Mouse (Mus musculus): ENCODE measurements around the gene Ctdspl2. TPM values are rescaled to one million over a fixed set of nuclear protein-coding genes. Genes with fewer than 3 reads are reported as not detected.

Ctdspl2 gene
- polyA plus RNA-seq, 1 experiment from 2014 or later = 48.2 TPM

GRCm38 (mm10) chr2:122036064-122036463 is 80.3 kb downstream of the Ctdspl2 start:
- no peak overlapping the region for H3K27ac ChIP-seq (ENCODE audit: low read length)
- no peak overlapping the region for H3K4me3 ChIP-seq (ENCODE audit: low read length)
- H3K4me2 ChIP-seq (ENCODE audit: low read depth, low read length) = no peak overlapping the region
- H3K9ac ChIP-seq (ENCODE audit: low read length) = no peak overlapping the region
- H3K4me1 ChIP-seq (replicated peaks; ENCODE audit: control insufficient read depth, insufficient read depth, low read length) = no peaks in the 10 kb centered on the region
- H3K36me3 ChIP-seq (ENCODE audit: control insufficient read depth, insufficient read depth, low read length) = 0 out of 2 replicates have a peak, but pooled peaks cover 2% of the 10 kb centered on the region
- H3K27me3 ChIP-seq (ENCODE audit: control insufficient read depth, insufficient read depth, low read depth, low read length) = no peaks in the 10 kb centered on the region
- H3K9me3 ChIP-seq (ENCODE audit: control insufficient read depth, low read length) = no peaks in the 10 kb centered on the region
- WGBS = 86% methylated on average over 3 of the region's 3 CpGs
- no peak for ATAC-seq (ENCODE audit: low read depth)

- H3K9me3 ChIP-seq (ENCODE audit: control insufficient read depth, low read length) = no peaks in the 10 kb centered on the region
- ATAC-seq (ENCODE audit: low read depth) = no peak
- H3K36me3 ChIP-seq (ENCODE audit: control insufficient read depth, insufficient read depth, low read length) = peaks cover 13% of the 10 kb centered on the region
- no peak overlapping the region for H3K4me3 ChIP-seq (ENCODE audit: low read length)
- no peaks in the 10 kb centered on the region for H3K4me1 ChIP-seq (replicated peaks; ENCODE audit: control insufficient read depth, insufficient read depth, low read length)
- H3K4me2 ChIP-seq (ENCODE audit: low read depth, low read length) = no peak overlapping the region
- H3K27me3 ChIP-seq (ENCODE audit: control insufficient read depth, insufficient read depth, low read depth, low read length) = no peaks in the 10 kb centered on the region
- H3K27ac ChIP-seq (ENCODE audit: low read length) = no peak overlapping the region
- no peak overlapping the region for H3K9ac ChIP-seq (ENCODE audit: low read length)
Observed at GRCm38 (mm10) chr2:122043926-122044325, 88.1 kb downstream of the Ctdspl2 start.

- Histone ChIP-seq H3K36me3 (ENCODE audit: control insufficient read depth, insufficient read depth, low read length) (peaks cover 27% of the 10 kb centered on the region), H3K9me3 (ENCODE audit: control insufficient read depth, low read length) (no peaks in the 10 kb centered on the region), H3K4me3 (ENCODE audit: low read length) (no peak overlapping the region), H3K27ac (ENCODE audit: low read length) (no peak overlapping the region), H3K4me1 (replicated peaks; ENCODE audit: control insufficient read depth, insufficient read depth, low read length) (no peaks in the 10 kb centered on the region), H3K9ac (ENCODE audit: low read length) (no peak overlapping the region), H3K4me2 (ENCODE audit: low read depth, low read length) (no peak overlapping the region), H3K27me3 (ENCODE audit: control insufficient read depth, insufficient read depth, low read depth, low read length) (no peaks in the 10 kb centered on the region)
- ATAC-seq (ENCODE audit: low read depth) = no peak
- WGBS = 87% methylated on average over 11 of the region's 11 CpGs
Observed at GRCm38 (mm10) chr2:122059365-122060115, 103.7 kb downstream of the Ctdspl2 start.

Small RNA genes within 50 kb of the gene (microRNA-seq; reads per million reads assigned to microRNA genes)
- gene Gm47314 = not detected

Other genes starting within 250 kb of the Ctdspl2 start
- 2.6 and 4.4 TPM in 2 replicates for gene Frmd5, start 148.9 kb upstream of the Ctdspl2 start, polyA plus RNA-seq (2015; fragmentation: Nextera tagmentation; extraction: Ambion mirVana)
- gene Casc4, start 89.0 kb upstream of the Ctdspl2 start, polyA plus RNA-seq (2015; fragmentation: Nextera tagmentation; extraction: Ambion mirVana) = 14.6 and 17.6 TPM in 2 replicates
- 0.11 and 0.13 TPM in 2 replicates for gene Mageb3, start 91 bp downstream of the Ctdspl2 start, polyA plus RNA-seq (2015; fragmentation: Nextera tagmentation; extraction: Ambion mirVana)
- gene Eif3j1, start 72.5 kb downstream of the Ctdspl2 start, polyA plus RNA-seq (2015; fragmentation: Nextera tagmentation; extraction: Ambion mirVana) = 9.1 and 9.7 TPM in 2 replicates
- 8.9 and 9.5 TPM in 2 replicates for gene Spg11, start 162.4 kb downstream of the Ctdspl2 start, polyA plus RNA-seq (2015; fragmentation: Nextera tagmentation; extraction: Ambion mirVana)
- 408 and 412 TPM in 2 replicates for gene B2m, start 191.7 kb downstream of the Ctdspl2 start, polyA plus RNA-seq (2015; fragmentation: Nextera tagmentation; extraction: Ambion mirVana)
- 0.11 TPM in 1 of 2 replicates, not detected in the other for gene Trim69, start 204.7 kb downstream of the Ctdspl2 start, polyA plus RNA-seq (2015; fragmentation: Nextera tagmentation; extraction: Ambion mirVana)
- gene Patl2, start 230.2 kb downstream of the Ctdspl2 start, polyA plus RNA-seq (2015; fragmentation: Nextera tagmentation; extraction: Ambion mirVana) = not detected in 2 replicates
- not detected in 2 replicates for gene Terb2, start 230.3 kb downstream of the Ctdspl2 start, polyA plus RNA-seq (2015; fragmentation: Nextera tagmentation; extraction: Ambion mirVana)

Measured in lung, embryonic 16.5 days (tissue).